Mouse (Mus musculus) intestine, postnatal 0 days (tissue): Measurements from ENCODE around the gene Adarb2. TPM values are rescaled to one million over a fixed set of nuclear protein-coding genes. Genes with fewer than 3 reads are reported as not detected.

Source experiments
- ATAC-seq: fragments of 200-750 bp; cut with Nextera tagmentation; 2 replicates; pipeline ENCODE4 v1.8.0; 2017; ENCODE audit warnings: mild to moderate bottlenecking, moderate TSS enrichment, moderate library complexity
- H3K27ac ChIP-seq: fragments of 300-500 bp; sonication (generic); 2 replicates; pipeline ENCODE4 v1.5.1; 2014; ENCODE audit warnings: mild to moderate bottlenecking, low read depth, low read length, moderate library complexity
- H3K27me3 ChIP-seq: fragments of 300-500 bp; sonication (generic); replicated peaks from 2 replicates; pipeline ENCODE4 v1.6.1; 2014; ENCODE audit warnings: low read length, mixed read lengths; ENCODE audit not compliant: control insufficient read depth, insufficient read depth
- H3K36me3 ChIP-seq: fragments of 300-500 bp; sonication (generic); 2 replicates; pipeline ENCODE4 v1.6.1; 2014; ENCODE audit warnings: mild to moderate bottlenecking, moderate library complexity; ENCODE audit not compliant: control insufficient read depth, insufficient read depth
- H3K4me1 ChIP-seq: fragments of 300-500 bp; sonication (generic); replicated peaks from 2 replicates; pipeline ENCODE4 v1.6.1; 2014; ENCODE audit warnings: antibody characterized with exemption, low read length, mixed read lengths; ENCODE audit not compliant: control insufficient read depth, insufficient read depth
- H3K4me2 ChIP-seq: fragments of 300-500 bp; sonication (generic); replicated peaks from 2 replicates; pipeline ENCODE4 v1.6.1; 2014; ENCODE audit warnings: low read depth, mild to moderate bottlenecking, moderate library complexity
- H3K4me3 ChIP-seq: fragments of 300-500 bp; sonication (generic); 2 replicates; pipeline ENCODE4 v1.5.1; 2014; ENCODE audit warnings: low read depth, low read length
- H3K9ac ChIP-seq: fragments of 300-500 bp; sonication (generic); 2 replicates; pipeline ENCODE4 v1.6.1; 2014; ENCODE audit warnings: mild to moderate bottlenecking, low read depth, low read length
- H3K9me3 ChIP-seq: fragments of 300-500 bp; sonication (generic); 2 replicates; pipeline ENCODE4 v1.6.1; 2016; ENCODE audit warnings: mixed run types; ENCODE audit not compliant: control insufficient read depth
- CTCF ChIP-seq: sonication (generic); IDR thresholded peaks from 2 replicates; pipeline ENCODE4 v1.5.1; 2016; ENCODE audit warnings: low read depth, mild to moderate bottlenecking, control low read depth, antibody characterized with exemption, moderate library complexity
- WGBS: fragments of 180-500 bp; shearing (Covaris S2); extraction: QIAGEN DNeasy Blood & Tissue Kit; methylation state at CpG from one replicate; pipeline ENCODE4 v1.1.7; 2014; 5-methylcytosine and 5-hydroxymethylcytosine counted together
- polyA plus RNA-seq: library from polyadenylated mRNA; unstranded; fragments of >200 nt; fragmentation: Nextera tagmentation; extraction: Ambion mirVana; gene quantifications from 2 replicates; pipeline ENCODE4 v1.2.1, GENCODE M21; 2015

Gene Adarb2
- polyA plus RNA-seq, 1 experiment from 2014 or later: 0.14 TPM

GRCm38 (mm10) chr13:8742792-8743191 is 540.1 kb downstream of the Adarb2 start:
- 88% methylated on average over 5 of the region's 5 CpGs for WGBS
- no peaks in the 10 kb centered on the region for H3K9me3 ChIP-seq
- TF ChIP-seq CTCF: no peak

GRCm38 (mm10) chr13:8744565-8744964 is 541.9 kb downstream of the Adarb2 start:
- H3K27me3 ChIP-seq: no peaks in the 10 kb centered on the region
- no peaks in the 10 kb centered on the region for H3K4me1 ChIP-seq
- ATAC-seq: no peak
- TF ChIP-seq CTCF: peak; percentile 70
- no peak overlapping the region for H3K4me2 ChIP-seq
- no peak overlapping the region for H3K27ac ChIP-seq
- no peaks in the 10 kb centered on the region for H3K36me3 ChIP-seq
- WGBS: 51% methylated on average over 3 of the region's 3 CpGs
- no peak overlapping the region for H3K9ac ChIP-seq
- H3K9me3 ChIP-seq: no peaks in the 10 kb centered on the region
- no peak overlapping the region for H3K4me3 ChIP-seq

More at GRCm38 (mm10) chr13:8742792-8743191, 540.1 kb downstream of the Adarb2 start:
- no peak overlapping the region for H3K9ac ChIP-seq
- no peak overlapping the region for H3K4me3 ChIP-seq
- no peak overlapping the region for H3K27ac ChIP-seq
- H3K27me3 ChIP-seq: no peaks in the 10 kb centered on the region
- no peak for ATAC-seq
- no peaks in the 10 kb centered on the region for H3K36me3 ChIP-seq
- H3K4me2 ChIP-seq: no peak overlapping the region
- no peaks in the 10 kb centered on the region for H3K4me1 ChIP-seq

GRCm38 (mm10) chr13:8745596-8745995 is 542.9 kb downstream of the Adarb2 start:
- H3K27ac ChIP-seq: no peak overlapping the region
- H3K4me1 ChIP-seq: no peaks in the 10 kb centered on the region
- H3K36me3 ChIP-seq: no peaks in the 10 kb centered on the region
- no peak for ATAC-seq
- H3K9me3 ChIP-seq: no peaks in the 10 kb centered on the region
- no peak overlapping the region for H3K4me2 ChIP-seq
- H3K4me3 ChIP-seq: no peak overlapping the region
- WGBS: 58% methylated on average over 4 of the region's 4 CpGs
- TF ChIP-seq CTCF: no peak
- H3K27me3 ChIP-seq: no peaks in the 10 kb centered on the region
- H3K9ac ChIP-seq: no peak overlapping the region

- Histone ChIP-seq H3K27ac (no peak overlapping the region), H3K36me3 (no peaks in the 10 kb centered on the region), H3K4me2 (no peak overlapping the region), H3K9me3 (no peaks in the 10 kb centered on the region), H3K4me1 (no peaks in the 10 kb centered on the region), H3K27me3 (no peaks in the 10 kb centered on the region), H3K9ac (no peak overlapping the region), H3K4me3 (no peak overlapping the region)
- TF ChIP-seq CTCF: no peak
- 83% methylated on average over 6 of the region's 6 CpGs for WGBS
- ATAC-seq: no peak
Observed at GRCm38 (mm10) chr13:8749451-8749850, 546.8 kb downstream of the Adarb2 start.

- no peaks in the 10 kb centered on the region for H3K4me1 ChIP-seq
- H3K27ac ChIP-seq: no peak overlapping the region
- no peak for TF ChIP-seq CTCF
- H3K4me2 ChIP-seq: no peak overlapping the region
- no peaks in the 10 kb centered on the region for H3K9me3 ChIP-seq
- H3K4me3 ChIP-seq: no peak overlapping the region
- ATAC-seq: no peak
- no peak overlapping the region for H3K9ac ChIP-seq
- H3K27me3 ChIP-seq: no peaks in the 10 kb centered on the region
- H3K36me3 ChIP-seq: no peaks in the 10 kb centered on the region
- 54% methylated on average over 8 of the region's 8 CpGs for WGBS
Observed at GRCm38 (mm10) chr13:8760940-8761339, 558.3 kb downstream of the Adarb2 start.

GRCm38 (mm10) chr13:8769654-8770227 is 567.1 kb downstream of the Adarb2 start:
- no peaks in the 10 kb centered on the region for H3K4me1 ChIP-seq
- no peaks in the 10 kb centered on the region for H3K36me3 ChIP-seq
- H3K27me3 ChIP-seq: no peaks in the 10 kb centered on the region
- H3K27ac ChIP-seq: no peak overlapping the region
- no peak overlapping the region for H3K9ac ChIP-seq
- TF ChIP-seq CTCF: no peak
- no peak for ATAC-seq
- no peak overlapping the region for H3K4me3 ChIP-seq
- WGBS: 91% methylated on average over 7 of the region's 7 CpGs
- H3K4me2 ChIP-seq: no peak overlapping the region
- H3K9me3 ChIP-seq: no peaks in the 10 kb centered on the region

GRCm38 (mm10) chr13:8770616-8771015 is 568.0 kb downstream of the Adarb2 start:
- no peak overlapping the region for H3K4me3 ChIP-seq
- no peaks in the 10 kb centered on the region for H3K27me3 ChIP-seq
- no peak overlapping the region for H3K4me2 ChIP-seq
- TF ChIP-seq CTCF: no peak
- H3K9me3 ChIP-seq: no peaks in the 10 kb centered on the region
- 53% methylated on average over 4 of the region's 4 CpGs for WGBS
- H3K27ac ChIP-seq: no peak overlapping the region
- H3K4me1 ChIP-seq: no peaks in the 10 kb centered on the region
- no peaks in the 10 kb centered on the region for H3K36me3 ChIP-seq
- H3K9ac ChIP-seq: no peak overlapping the region
- no peak for ATAC-seq
